Mouse (Mus musculus) liver, embryonic 13.5 days (tissue): ENCODE results near the gene Fcer1g. TPM values are rescaled to one million over a fixed set of nuclear protein-coding genes. Genes with fewer than 3 reads are reported as not detected.

Experiments used
- polyA plus RNA-seq: library from polyadenylated mRNA; unstranded; fragments of >200 nt; fragmentation: Nextera tagmentation; extraction: Ambion mirVana; gene quantifications from 2 replicates; pipeline ENCODE4 v1.2.1, GENCODE M21; 2015

The Fcer1g gene
- polyA plus RNA-seq, 1 experiment from 2014 or later: 69.6 TPM

Other genes starting within 250 kb of the Fcer1g start
- 2.0 and 2.4 TPM in 2 replicates for gene Fcgr4, start 215.4 kb downstream of the Fcer1g start, polyA plus RNA-seq
- gene Fcgr3, start 169.4 kb downstream of the Fcer1g start, polyA plus RNA-seq: 17.9 and 23.1 TPM in 2 replicates
- gene Cfap126, start 120.4 kb downstream of the Fcer1g start, polyA plus RNA-seq: 1.8 and 2.5 TPM in 2 replicates
- 140 and 164 TPM in 2 replicates for gene Sdhc, start 83.8 kb downstream of the Fcer1g start, polyA plus RNA-seq
- 0.14 TPM in 1 of 2 replicates, not detected in the other for gene Mpz, start 83.7 kb downstream of the Fcer1g start, polyA plus RNA-seq
- 1.5 and 1.8 TPM in 2 replicates for gene Pcp4l1, start 38.1 kb downstream of the Fcer1g start, polyA plus RNA-seq
- gene Nr1i3, start 20.4 kb downstream of the Fcer1g start, polyA plus RNA-seq: 0.39 and 0.52 TPM in 2 replicates
- gene Tomm40l, start 11.9 kb downstream of the Fcer1g start, polyA plus RNA-seq: 19.3 and 21.4 TPM in 2 replicates
- gene Apoa2, start 9.3 kb downstream of the Fcer1g start, polyA plus RNA-seq: 3,578 and 3,897 TPM in 2 replicates
- gene Adamts4, start 16.1 kb upstream of the Fcer1g start, polyA plus RNA-seq: 0.43 and 0.46 TPM in 2 replicates
- 152 and 167 TPM in 2 replicates for gene Ndufs2, start 17.0 kb upstream of the Fcer1g start, polyA plus RNA-seq
- 24.9 and 26.5 TPM in 2 replicates for gene B4galt3, start 36.0 kb upstream of the Fcer1g start, polyA plus RNA-seq
- 174 and 175 TPM in 2 replicates for gene Ppox, start 46.8 kb upstream of the Fcer1g start, polyA plus RNA-seq
- gene Usp21, start 53.6 kb upstream of the Fcer1g start, polyA plus RNA-seq: 25.8 and 26.7 TPM in 2 replicates
- 53.3 and 57.1 TPM in 2 replicates for gene Ufc1, start 60.7 kb upstream of the Fcer1g start, polyA plus RNA-seq
- gene Dedd, start 94.8 kb upstream of the Fcer1g start, polyA plus RNA-seq: 20.3 and 22.7 TPM in 2 replicates
- gene Nit1, start 111.3 kb upstream of the Fcer1g start, polyA plus RNA-seq: 24.1 and 29.1 TPM in 2 replicates
- gene Pfdn2, start 111.3 kb upstream of the Fcer1g start, polyA plus RNA-seq: 60.9 and 66.8 TPM in 2 replicates
- 0.13 and 0.18 TPM in 2 replicates for gene Klhdc9, start 126.4 kb upstream of the Fcer1g start, polyA plus RNA-seq
- 0.08 and 0.14 TPM in 2 replicates for gene Nectin4, start 135.7 kb upstream of the Fcer1g start, polyA plus RNA-seq
- 3.3 and 3.8 TPM in 2 replicates for gene Arhgap30, start 154.6 kb upstream of the Fcer1g start, polyA plus RNA-seq
- 20.9 and 25.3 TPM in 2 replicates for gene Usf1, start 176.9 kb upstream of the Fcer1g start, polyA plus RNA-seq
- 1.3 and 1.6 TPM in 2 replicates for gene Tstd1, start 184.5 kb upstream of the Fcer1g start, polyA plus RNA-seq
- 20.6 and 24.3 TPM in 2 replicates for gene F11r, start 203.2 kb upstream of the Fcer1g start, polyA plus RNA-seq